Mouse (Mus musculus) CD4-positive, CD25-positive, alpha-beta regulatory T cell, adult 9 weeks (primary cell): Measurements from ENCODE around the gene 4833439L19Rik. TPM values are rescaled to one million over a fixed set of nuclear protein-coding genes. Genes with fewer than 3 reads are reported as not detected.

Source experiments
- polyA plus RNA-seq: library from polyadenylated mRNA; unstranded; fragments of 100-300 nt; shearing (Covaris generic); gene quantifications from one replicate; pipeline ENCODE4 v1.2.1, GENCODE M21; 2017

4833439L19Rik gene
- 84.2 TPM for polyA plus RNA-seq

DNA sequence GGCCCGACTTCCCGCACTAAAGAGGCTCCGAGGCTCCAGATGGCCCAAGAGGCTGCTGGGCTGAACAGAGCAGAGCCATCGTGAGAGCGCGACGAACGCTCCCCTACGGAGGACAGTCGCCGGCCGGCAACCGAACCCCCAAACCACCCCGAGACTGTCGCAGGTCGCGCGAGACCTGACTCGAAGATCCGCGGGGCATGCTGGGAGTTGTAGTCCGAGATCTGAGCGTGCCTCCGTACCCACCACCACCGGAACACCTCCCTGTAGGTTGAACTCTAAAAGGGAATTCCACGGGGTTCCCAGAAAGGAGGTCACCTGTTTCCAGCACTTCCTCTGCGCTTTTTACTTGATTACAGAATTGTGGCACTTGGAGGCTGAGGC is at the start of gene 4833439L19Rik:
4833439L19Rik (minus strand) TSS at position 235 of the 381 bp plus-strand sequence.

GRCm38 (mm10) chr13:54610972-54611754 is 45.9 kb upstream of the 4833439L19Rik start, which contains the start of gene Cltb:
Gene Cltb (minus strand): TSS chr13:54611344.

DNA sequence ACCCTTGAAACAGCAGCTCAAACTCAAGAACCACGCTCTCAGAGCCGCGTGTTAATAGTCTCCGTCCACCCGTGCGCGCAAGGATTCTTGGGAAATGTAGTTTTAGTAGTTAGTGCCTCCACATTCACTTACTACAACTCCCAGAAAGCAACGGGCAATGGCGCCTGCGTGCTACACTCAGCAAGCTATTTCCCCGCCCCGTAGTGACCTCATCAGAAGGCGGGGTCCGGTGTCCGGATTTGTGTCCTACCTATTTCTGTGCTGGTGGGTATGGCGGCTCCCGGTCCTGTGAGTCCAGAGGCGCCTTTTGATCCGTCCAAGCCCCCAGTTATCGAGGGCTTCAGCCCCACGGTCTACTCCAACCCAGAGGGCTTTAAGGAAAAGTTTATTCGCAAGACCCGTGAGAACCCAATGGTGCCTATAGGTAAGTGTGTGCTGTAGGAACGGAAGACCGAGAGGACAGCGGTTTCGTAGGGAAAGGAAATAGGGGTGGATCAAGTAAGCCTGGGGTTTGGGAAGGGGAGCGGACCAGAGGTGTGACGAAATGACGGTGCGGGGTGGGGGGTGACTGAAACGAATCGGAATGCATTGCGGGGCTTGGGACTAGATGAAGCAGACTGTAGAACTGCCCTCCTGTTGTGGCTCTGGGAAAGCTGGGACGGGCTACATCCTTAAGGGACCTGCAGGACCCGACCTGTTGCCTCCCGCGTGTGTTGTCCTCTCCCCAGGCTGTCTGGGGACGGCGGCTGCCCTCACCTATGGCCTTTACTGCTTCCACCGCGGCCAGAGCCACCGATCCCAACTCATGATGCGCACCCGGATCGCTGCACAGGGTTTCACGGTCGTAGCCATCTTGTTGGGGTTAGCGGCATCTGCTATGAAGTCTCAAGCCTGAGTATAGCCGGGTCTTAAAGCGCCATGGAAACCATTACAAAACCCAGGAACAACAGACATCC is 25.0 kb upstream of the 4833439L19Rik start, which contains the start of the genes Nop16 and Higd2a:
Nop16 (minus strand) TSS at position 95 of the 956 bp plus-strand sequence.
Higd2a (plus strand) TSS at position 212 of the 956 bp plus-strand sequence.

GRCm38 (mm10) chr13:54574854-54575481 is 9.7 kb upstream of the 4833439L19Rik start, which contains the start of gene Arl10:
Gene Arl10 (plus strand): TSS chr13:54575015.

GRCm38 (mm10) chr13:54503604-54504521 is 61.4 kb downstream of the 4833439L19Rik start, which contains the start of gene Simc1:
Gene Simc1 (plus strand): TSS chr13:54503779.

Other genes with a start within 250 kb of the 4833439L19Rik start
- gene Cplx2, start 194.1 kb downstream of the 4833439L19Rik start, polyA plus RNA-seq: not detected
- 29.9 TPM for gene Thoc3, start 96.6 kb downstream of the 4833439L19Rik start, polyA plus RNA-seq
- 8.8 TPM for gene Simc1, start 61.7 kb downstream of the 4833439L19Rik start, polyA plus RNA-seq
- gene Arl10, start 9.6 kb upstream of the 4833439L19Rik start, polyA plus RNA-seq: 6.6 TPM
- gene Nop16, start 24.7 kb upstream of the 4833439L19Rik start, polyA plus RNA-seq: 62.6 TPM
- 215 TPM for gene Higd2a, start 24.8 kb upstream of the 4833439L19Rik start, polyA plus RNA-seq
- gene Cltb, start 45.9 kb upstream of the 4833439L19Rik start, polyA plus RNA-seq: 36.6 TPM
- gene Faf2, start 56.3 kb upstream of the 4833439L19Rik start, polyA plus RNA-seq: 105 TPM
- 45.2 TPM for gene Rnf44, start 128.5 kb upstream of the 4833439L19Rik start, polyA plus RNA-seq
- not detected for gene Cdhr2, start 136.0 kb upstream of the 4833439L19Rik start, polyA plus RNA-seq
- gene Gprin1, start 184.4 kb upstream of the 4833439L19Rik start, polyA plus RNA-seq: not detected
- 0.81 TPM for gene Sncb, start 201.2 kb upstream of the 4833439L19Rik start, polyA plus RNA-seq
- not detected for gene Eif4e1b, start 218.6 kb upstream of the 4833439L19Rik start, polyA plus RNA-seq
- gene Tspan17, start 223.9 kb upstream of the 4833439L19Rik start, polyA plus RNA-seq: 2.6 TPM